Mouse (Mus musculus): ENCODE results near the gene Bcam.

GRCm38 (mm10) chr7:19816224-19816771, 45.5 kb upstream of the Bcam start:
- TF ChIP-seq CTCF (IDR thresholded peaks at IDR 0.05; ENCODE audit: borderline replicate concordance, insufficient read depth, low read depth, low read length) (no peak), POLR2A (IDR thresholded peaks at IDR 0.05; ENCODE audit: borderline replicate concordance, insufficient read depth, low read length) (no peak)
